Mouse (Mus musculus): ENCODE measurements around the gene Tmem86a. TPM values are rescaled to one million over a fixed set of nuclear protein-coding genes. Genes with fewer than 3 reads are reported as not detected.

Tmem86a gene
- polyA plus RNA-seq (2011; ENCODE audit: insufficient read depth, insufficient read length, low replicate concordance, missing spikeins) = 7.4 and 12.4 TPM in 2 replicates

DNA sequence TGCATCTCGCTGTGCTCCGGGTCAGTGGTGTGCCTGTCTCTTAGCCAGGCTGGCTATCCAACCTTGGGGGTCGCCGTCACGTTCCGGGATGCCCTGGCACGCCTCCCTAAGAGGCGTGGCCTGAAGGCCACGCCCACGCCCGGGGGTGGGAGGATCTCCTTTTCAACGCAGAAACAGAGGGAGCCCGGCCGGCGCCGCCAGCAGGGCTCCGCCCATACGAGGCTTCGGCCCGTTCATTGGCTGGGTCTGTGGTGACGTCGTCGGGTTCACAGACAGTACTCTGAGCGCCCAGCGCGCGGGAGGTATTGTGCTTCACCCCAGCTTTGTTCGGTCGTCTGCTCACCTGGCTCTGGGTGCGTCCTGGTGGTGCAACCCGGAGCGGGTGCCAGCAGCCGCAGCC lies at the start of gene Tmem86a:
Gene Tmem86a, plus strand, starts transcription at position 236 of the 400 bp plus-strand sequence.
- WGBS = 0% methylated on average over 33 of the region's 33 CpGs
- Histone ChIP-seq H3K27ac (ENCODE audit: control insufficient read depth, insufficient read depth, low read depth, low read length, poor library complexity) (peak within 1 kb of the TSS; percentile 74), H3K4me1 (ENCODE audit: control insufficient read depth, insufficient read depth, low read length) (no peaks in the 10 kb centered on the region; the same call in none of the 2 replicates)

GRCm38 (mm10) chr7:47000644-47000983 lies 49.8 kb upstream of the Tmem86a start:
- no peak overlapping the region for H3K4me3 ChIP-seq (replicated peaks; ENCODE audit: control insufficient read depth, low read depth, low read length)
- TF ChIP-seq CTCF (IDR thresholded peaks at IDR 0.05; ENCODE audit: control insufficient read depth, insufficient read depth, low read length) (no peak), POLR2A (IDR thresholded peaks at IDR 0.05; ENCODE audit: borderline replicate concordance, control insufficient read depth, low read depth, low read length) (no peak)
- H3K27ac ChIP-seq (ENCODE audit: control insufficient read depth, insufficient read depth, low read depth, low read length, poor library complexity) = no peak overlapping the region
- no peaks in the 10 kb centered on the region for H3K4me1 ChIP-seq (ENCODE audit: control insufficient read depth, insufficient read depth, low read length)
- WGBS = 88% methylated on average over 3 of the region's 3 CpGs

More for the DNA sequence above, at the start of gene Tmem86a:
- peak within 1 kb of the TSS; percentile 84 for H3K4me3 ChIP-seq (replicated peaks; ENCODE audit: control insufficient read depth, low read depth, low read length)
- TF ChIP-seq POLR2A (IDR thresholded peaks at IDR 0.05; ENCODE audit: borderline replicate concordance, control insufficient read depth, low read depth, low read length) = peak; percentile 89
- TF ChIP-seq CTCF (IDR thresholded peaks at IDR 0.05; ENCODE audit: control insufficient read depth, insufficient read depth, low read length) = no peak

GRCm38 (mm10) chr7:47001125-47001899 lies 49.1 kb upstream of the Tmem86a start:
- Histone ChIP-seq H3K4me3 (replicated peaks; ENCODE audit: control insufficient read depth, low read depth, low read length) (no peak overlapping the region), H3K4me1 (ENCODE audit: control insufficient read depth, insufficient read depth, low read length) (no peaks in the 10 kb centered on the region), H3K27ac (ENCODE audit: control insufficient read depth, insufficient read depth, low read depth, low read length, poor library complexity) (no peak overlapping the region)
- 60% methylated on average over 5 of the region's 5 CpGs for WGBS
- TF ChIP-seq CTCF (IDR thresholded peaks at IDR 0.05; ENCODE audit: control insufficient read depth, insufficient read depth, low read length) (no peak), POLR2A (IDR thresholded peaks at IDR 0.05; ENCODE audit: borderline replicate concordance, control insufficient read depth, low read depth, low read length) (no peak)

DNA sequence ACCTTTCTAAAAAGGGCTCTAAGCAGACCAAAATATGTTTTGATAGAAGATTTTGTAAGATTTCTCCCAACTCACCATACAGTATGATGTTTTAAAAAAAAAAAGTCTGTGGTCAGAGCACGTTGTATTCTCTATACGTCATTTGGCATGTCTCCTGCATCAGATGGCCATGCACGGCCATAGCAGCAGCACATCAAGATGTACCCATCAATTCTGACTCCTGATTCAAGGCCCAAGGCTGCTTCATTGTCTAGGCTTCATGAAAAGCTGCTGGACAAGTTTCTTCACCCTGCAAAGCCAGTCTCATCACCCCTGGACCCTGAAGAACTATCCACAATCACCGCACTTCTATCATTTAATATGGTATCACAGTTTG lies 48.5 kb upstream of the Tmem86a start:
- TF ChIP-seq POLR2A (IDR thresholded peaks at IDR 0.05; ENCODE audit: borderline replicate concordance, control insufficient read depth, low read depth, low read length) (no peak), CTCF (IDR thresholded peaks at IDR 0.05; ENCODE audit: control insufficient read depth, insufficient read depth, low read length) (no peak)
- Histone ChIP-seq H3K4me1 (ENCODE audit: control insufficient read depth, insufficient read depth, low read length) (no peaks in the 10 kb centered on the region), H3K4me3 (replicated peaks; ENCODE audit: control insufficient read depth, low read depth, low read length) (no peak overlapping the region), H3K27ac (ENCODE audit: control insufficient read depth, insufficient read depth, low read depth, low read length, poor library complexity) (no peak overlapping the region)
- WGBS = 69% methylated on average over 4 of the region's 4 CpGs

DNA sequence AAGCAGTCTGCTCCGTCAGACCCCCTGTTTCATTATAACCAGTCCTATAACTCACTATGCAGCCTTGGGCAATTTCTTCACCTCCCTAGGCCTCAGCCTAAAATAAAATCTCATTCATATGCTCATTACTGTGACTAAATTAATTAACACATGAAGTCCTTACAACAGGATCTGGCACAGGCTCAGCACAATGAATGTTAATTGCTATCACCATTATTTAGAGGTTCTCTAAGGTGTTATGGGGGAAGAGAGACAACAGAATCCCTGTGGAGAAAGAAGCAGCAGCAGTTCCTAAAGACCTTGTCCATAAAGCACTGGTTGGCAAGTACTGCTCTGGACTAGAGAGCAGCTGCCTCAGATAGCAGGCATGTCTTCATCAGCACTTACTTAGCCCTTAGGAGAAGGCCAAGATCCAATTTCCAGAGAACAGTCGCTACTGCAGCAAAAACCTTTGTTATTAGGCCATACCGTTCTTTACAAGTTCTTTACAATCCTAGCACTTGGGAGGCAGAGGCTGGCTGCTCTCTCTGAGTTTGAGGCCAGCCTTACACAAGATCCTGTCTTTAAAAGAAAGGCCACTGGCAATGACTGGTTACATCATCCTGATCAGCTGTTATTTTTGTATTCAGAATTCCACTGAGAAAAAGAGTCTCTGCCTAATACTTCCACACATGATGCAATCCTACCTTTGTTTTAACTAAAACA lies 46.8 kb upstream of the Tmem86a start:
- Histone ChIP-seq H3K4me3 (replicated peaks; ENCODE audit: control insufficient read depth, low read depth, low read length) (no peak overlapping the region), H3K4me1 (ENCODE audit: control insufficient read depth, insufficient read depth, low read length) (no peaks in the 10 kb centered on the region; the same call in 1 of the 2 replicates), H3K27ac (ENCODE audit: control insufficient read depth, insufficient read depth, low read depth, low read length, poor library complexity) (no peak overlapping the region)
- no peak for TF ChIP-seq CTCF (IDR thresholded peaks at IDR 0.05; ENCODE audit: control insufficient read depth, insufficient read depth, low read length)
- TF ChIP-seq POLR2A (IDR thresholded peaks at IDR 0.05; ENCODE audit: borderline replicate concordance, control insufficient read depth, low read depth, low read length) = no peak
- WGBS = 69% methylated on average over 3 of the region's 3 CpGs

- peaks cover 3% of the 10 kb centered on the region; the same call in 1 of the 2 replicates for H3K4me1 ChIP-seq (ENCODE audit: control insufficient read depth, insufficient read depth, low read length)
- TF ChIP-seq CTCF (IDR thresholded peaks at IDR 0.05; ENCODE audit: control insufficient read depth, insufficient read depth, low read length) = no peak
- TF ChIP-seq POLR2A (IDR thresholded peaks at IDR 0.05; ENCODE audit: borderline replicate concordance, control insufficient read depth, low read depth, low read length) = no peak
- WGBS = 5% methylated on average over 21 of the region's 21 CpGs
These were observed 43.2 kb upstream of the Tmem86a start for GRCm38 (mm10) chr7:47007109-47007780.

GRCm38 (mm10) chr7:47007818-47008167 lies 42.6 kb upstream of the Tmem86a start:
- under 1% methylated on average over 25 of the region's 25 CpGs for WGBS
- TF ChIP-seq CTCF (IDR thresholded peaks at IDR 0.05; ENCODE audit: control insufficient read depth, insufficient read depth, low read length) (peak; percentile 62), POLR2A (IDR thresholded peaks at IDR 0.05; ENCODE audit: borderline replicate concordance, control insufficient read depth, low read depth, low read length) (no peak)
- Histone ChIP-seq H3K27ac (ENCODE audit: control insufficient read depth, insufficient read depth, low read depth, low read length, poor library complexity) (peak overlapping the region; percentile 88), H3K4me3 (replicated peaks; ENCODE audit: control insufficient read depth, low read depth, low read length) (peak overlapping the region; percentile 91), H3K4me1 (ENCODE audit: control insufficient read depth, insufficient read depth, low read length) (peaks cover 3% of the 10 kb centered on the region; the same call in 1 of the 2 replicates)

More at GRCm38 (mm10) chr7:47007109-47007780, 43.2 kb upstream of the Tmem86a start:
- peak overlapping the region; percentile 88 for H3K27ac ChIP-seq (ENCODE audit: control insufficient read depth, insufficient read depth, low read depth, low read length, poor library complexity)
- H3K4me3 ChIP-seq (replicated peaks; ENCODE audit: control insufficient read depth, low read depth, low read length) = peak overlapping the region; percentile 91

All from bone marrow, adult 2 months (tissue).